Mouse (Mus musculus): ENCODE measurements around the gene Trim50. TPM values are rescaled to one million over a fixed set of nuclear protein-coding genes. Genes with fewer than 3 reads are reported as not detected.

Gene Trim50
- total RNA-seq, 1 experiment = not detected

DNA sequence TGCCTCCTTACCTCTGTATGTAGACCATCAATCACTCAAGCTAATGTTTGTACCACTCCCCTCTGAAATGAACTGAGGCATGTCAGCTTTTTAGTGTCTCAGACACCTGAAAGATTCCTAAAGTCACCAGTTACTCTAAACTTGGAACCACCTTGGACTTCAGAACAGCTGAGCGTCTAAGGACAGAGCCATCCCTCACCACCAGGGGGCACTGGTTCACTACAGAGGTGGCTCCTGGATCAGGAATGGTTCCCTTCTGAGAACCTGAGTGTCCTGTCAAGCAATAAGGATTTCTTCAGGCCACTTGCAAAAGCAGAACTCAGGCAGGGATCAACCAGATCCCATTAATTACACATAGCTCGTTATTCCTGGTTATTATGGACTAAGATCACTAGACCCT lies 47.1 kb downstream of the Trim50 start:
- H3K4me1 ChIP-seq (ENCODE audit: control insufficient read depth in 2 of 2, insufficient read depth in 2 of 2, low read length in 2 of 2, poor library complexity in 1 of 2) = peaks cover 0 to 2% of the 10 kb centered on the region in 2 experiments; a peak in 1 of 4 replicates
- H3K9ac ChIP-seq (ENCODE audit: insufficient read depth, low read depth, low read length, poor library complexity, severe bottlenecking) = no peak overlapping the region
- peak; percentile 80 for DNase-seq (ENCODE audit: low read depth, low spot score)
- no peaks in the 10 kb centered on the region for H3K36me3 ChIP-seq (ENCODE audit: control insufficient read depth, insufficient read depth, low read length, poor library complexity, severe bottlenecking)
- no peak overlapping the region for H3K27ac ChIP-seq (ENCODE audit: insufficient read depth, low read depth, low read length, poor library complexity, severe bottlenecking)
- TF ChIP-seq MAFK (IDR thresholded peaks at IDR 0.05; ENCODE audit: insufficient read depth, low read depth, low read length) = no peak
- TF ChIP-seq ZC3H11A (IDR thresholded peaks at IDR 0.05; ENCODE audit: borderline replicate concordance, low read depth, low read length) = peak; percentile 56; the same call in 1 of the 2 replicates
- no peak overlapping the region for H3K4me3 ChIP-seq (ENCODE audit: insufficient read depth in 1 of 2, low read depth in 1 of 2, low read length in 2 of 2, poor library complexity in 1 of 2, severe bottlenecking in 1 of 2)
- in situ Hi-C loops (cut with MboI; ENCODE audit: low sequenced_read_pairs in 2 of 2, unreplicated experiment in 2 of 2) = loop anchor here (10.0 to 25.0 kb wide), 3 partner anchors 212 to 365 kb away; no protein-coding TSS in a partner anchor
- no peaks in the 10 kb centered on the region for H3K9me3 ChIP-seq (ENCODE audit: control insufficient read depth, insufficient read depth, low read depth, low read length)

DNA sequence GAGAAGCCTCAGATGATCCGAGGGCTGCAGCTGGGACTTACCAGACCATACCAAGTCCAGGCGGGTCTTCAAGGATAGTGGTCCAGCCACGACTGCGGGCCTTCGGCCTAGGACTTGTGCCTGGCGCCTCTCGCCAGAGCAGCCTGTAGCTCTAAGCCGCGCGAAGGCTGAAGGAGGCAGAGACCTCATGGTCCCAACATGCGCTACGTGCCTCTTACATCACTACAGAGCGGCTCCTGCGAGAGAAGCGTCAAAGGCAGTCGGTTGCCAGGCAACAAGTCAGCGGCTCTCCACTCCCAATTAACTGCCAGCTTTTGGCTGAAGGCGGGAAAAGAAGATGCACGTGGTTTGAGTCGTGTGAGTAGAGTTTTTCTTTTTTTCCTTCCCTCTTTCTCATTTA lies 51.5 kb downstream of the Trim50 start:
- in situ Hi-C loops (cut with MboI; ENCODE audit: low sequenced_read_pairs in 2 of 2, unreplicated experiment in 2 of 2) = loop anchor here (10.0 to 25.0 kb wide), 3 partner anchors 208 to 360 kb away; no protein-coding TSS in a partner anchor
- H3K9me3 ChIP-seq (ENCODE audit: control insufficient read depth, insufficient read depth, low read depth, low read length) = no peaks in the 10 kb centered on the region
- no peak for TF ChIP-seq MAFK (IDR thresholded peaks at IDR 0.05; ENCODE audit: insufficient read depth, low read depth, low read length)
- TF ChIP-seq HCFC1 (IDR thresholded peaks at IDR 0.05; ENCODE audit: borderline replicate concordance, insufficient read depth, low read length) = no peak
- TF ChIP-seq ZC3H11A (IDR thresholded peaks at IDR 0.05; ENCODE audit: borderline replicate concordance, low read depth, low read length) = no peak
- no peak for TF ChIP-seq ZNF384 (IDR thresholded peaks at IDR 0.05; ENCODE audit: low read depth, low read length)
- TF ChIP-seq CHD2 (IDR thresholded peaks at IDR 0.05; ENCODE audit: low read depth, low read length) = no peak
- H3K4me1 ChIP-seq (ENCODE audit: control insufficient read depth in 2 of 2, insufficient read depth in 2 of 2, low read length in 2 of 2, poor library complexity in 1 of 2) = no peaks in the 10 kb centered on the region
- H3K36me3 ChIP-seq (ENCODE audit: control insufficient read depth, insufficient read depth, low read length, poor library complexity, severe bottlenecking) = no peaks in the 10 kb centered on the region
- H3K27ac ChIP-seq (ENCODE audit: insufficient read depth, low read depth, low read length, poor library complexity, severe bottlenecking) = no peak overlapping the region
- 0 out of 4 replicates have a peak overlapping the region, but pooled peaks of 1 of the 2 experiments have one; percentile 5 for H3K4me3 ChIP-seq (ENCODE audit: insufficient read depth in 1 of 2, low read depth in 1 of 2, low read length in 2 of 2, poor library complexity in 1 of 2, severe bottlenecking in 1 of 2)
- peak; percentile 69 for DNase-seq (ENCODE audit: low read depth, low spot score)
- peak overlapping the region; percentile 60; the same call in 1 of the 2 replicates for H3K9ac ChIP-seq (ENCODE audit: insufficient read depth, low read depth, low read length, poor library complexity, severe bottlenecking)

DNA sequence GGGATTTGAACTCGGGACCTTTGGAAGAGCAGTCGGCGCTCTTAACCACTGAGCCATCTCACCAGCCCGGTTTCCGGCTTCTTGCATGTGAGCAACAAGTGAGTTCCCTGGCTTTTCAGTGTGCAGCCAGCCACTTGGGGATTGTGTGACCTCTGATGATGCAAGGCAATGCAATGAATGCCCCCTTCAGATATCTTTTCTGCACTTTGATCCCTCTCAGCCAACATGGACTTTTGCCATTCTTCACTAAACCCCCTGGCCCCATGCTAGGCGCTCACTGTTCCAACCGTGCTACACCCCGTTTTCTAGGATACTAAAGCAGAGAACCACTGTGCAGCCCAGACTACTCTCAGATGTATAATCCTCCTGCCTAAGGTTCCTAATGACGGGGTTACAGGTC lies 52.3 kb downstream of the Trim50 start:
- no peak for DNase-seq (ENCODE audit: low read depth, low spot score)
- no peak for TF ChIP-seq MAFK (IDR thresholded peaks at IDR 0.05; ENCODE audit: insufficient read depth, low read depth, low read length)
- TF ChIP-seq ZNF384 (IDR thresholded peaks at IDR 0.05; ENCODE audit: low read depth, low read length) = no peak
- TF ChIP-seq CHD2 (IDR thresholded peaks at IDR 0.05; ENCODE audit: low read depth, low read length) = no peak
- no peak for TF ChIP-seq ZC3H11A (IDR thresholded peaks at IDR 0.05; ENCODE audit: borderline replicate concordance, low read depth, low read length)
- TF ChIP-seq HCFC1 (IDR thresholded peaks at IDR 0.05; ENCODE audit: borderline replicate concordance, insufficient read depth, low read length) = no peak
- no peaks in the 10 kb centered on the region for H3K9me3 ChIP-seq (ENCODE audit: control insufficient read depth, insufficient read depth, low read depth, low read length)
- no peaks in the 10 kb centered on the region for H3K36me3 ChIP-seq (ENCODE audit: control insufficient read depth, insufficient read depth, low read length, poor library complexity, severe bottlenecking)
- H3K4me3 ChIP-seq (ENCODE audit: insufficient read depth in 1 of 2, low read depth in 1 of 2, low read length in 2 of 2, poor library complexity in 1 of 2, severe bottlenecking in 1 of 2) = no peak overlapping the region
- in situ Hi-C loops (cut with MboI; ENCODE audit: low sequenced_read_pairs in 2 of 2, unreplicated experiment in 2 of 2) = loop anchor here (10.0 to 25.0 kb wide), 3 partner anchors 207 to 359 kb away; no protein-coding TSS in a partner anchor
- H3K4me1 ChIP-seq (ENCODE audit: control insufficient read depth in 2 of 2, insufficient read depth in 2 of 2, low read length in 2 of 2, poor library complexity in 1 of 2) = no peaks in the 10 kb centered on the region
- H3K9ac ChIP-seq (ENCODE audit: insufficient read depth, low read depth, low read length, poor library complexity, severe bottlenecking) = no peak overlapping the region
- no peak overlapping the region for H3K27ac ChIP-seq (ENCODE audit: insufficient read depth, low read depth, low read length, poor library complexity, severe bottlenecking)

DNA sequence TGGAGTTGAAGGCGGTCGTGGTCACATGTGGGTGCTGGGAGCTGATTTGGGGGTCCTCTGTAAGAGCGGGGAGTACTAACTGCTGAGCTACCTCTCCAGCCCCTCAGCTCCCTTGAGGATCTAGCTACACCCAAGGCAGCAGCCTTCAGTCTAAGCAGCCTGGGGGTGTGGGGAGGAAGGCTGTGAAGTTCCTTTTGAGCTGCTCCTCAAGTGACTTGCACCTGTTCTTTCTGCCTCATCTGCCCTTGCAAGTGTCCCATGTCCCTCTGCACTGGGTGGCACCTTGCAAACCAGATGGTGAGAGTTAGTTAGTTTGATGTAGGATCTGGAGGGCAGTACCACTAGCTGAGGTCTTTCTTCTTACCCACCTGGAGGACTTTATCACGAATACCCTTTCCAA lies 55.0 kb downstream of the Trim50 start:
- H3K9me3 ChIP-seq (ENCODE audit: control insufficient read depth, insufficient read depth, low read depth, low read length) = no peaks in the 10 kb centered on the region
- H3K4me1 ChIP-seq (ENCODE audit: control insufficient read depth in 2 of 2, insufficient read depth in 2 of 2, low read length in 2 of 2, poor library complexity in 1 of 2) = no peaks in the 10 kb centered on the region
- H3K27ac ChIP-seq (ENCODE audit: insufficient read depth, low read depth, low read length, poor library complexity, severe bottlenecking) = no peak overlapping the region
- in situ Hi-C loops (cut with MboI; ENCODE audit: low sequenced_read_pairs in 2 of 2, unreplicated experiment in 2 of 2) = loop anchor here (10.0 to 25.0 kb wide), 3 partner anchors 204 to 357 kb away; no protein-coding TSS in a partner anchor
- no peak for TF ChIP-seq CHD2 (IDR thresholded peaks at IDR 0.05; ENCODE audit: low read depth, low read length)
- no peak for TF ChIP-seq HCFC1 (IDR thresholded peaks at IDR 0.05; ENCODE audit: borderline replicate concordance, insufficient read depth, low read length)
- TF ChIP-seq MAFK (IDR thresholded peaks at IDR 0.05; ENCODE audit: insufficient read depth, low read depth, low read length) = no peak
- TF ChIP-seq ZNF384 (IDR thresholded peaks at IDR 0.05; ENCODE audit: low read depth, low read length) = no peak
- TF ChIP-seq ZC3H11A (IDR thresholded peaks at IDR 0.05; ENCODE audit: borderline replicate concordance, low read depth, low read length) = no peak
- no peak for DNase-seq (ENCODE audit: low read depth, low spot score)
- no peak overlapping the region for H3K9ac ChIP-seq (ENCODE audit: insufficient read depth, low read depth, low read length, poor library complexity, severe bottlenecking)
- H3K36me3 ChIP-seq (ENCODE audit: control insufficient read depth, insufficient read depth, low read length, poor library complexity, severe bottlenecking) = peaks cover 2% of the 10 kb centered on the region; the same call in 1 of the 2 replicates
- no peak overlapping the region for H3K4me3 ChIP-seq (ENCODE audit: insufficient read depth in 1 of 2, low read depth in 1 of 2, low read length in 2 of 2, poor library complexity in 1 of 2, severe bottlenecking in 1 of 2)

Measured in ES-E14 (cell line).